Mouse (Mus musculus) c-Kit-positive CD71-positive TER-119-negative erythroid progenitor cells, embryonic 14.5 days (primary cell): ENCODE results near the gene Mettl14.

Experiments
- DNase-seq: peaks from one replicate; pipeline ENCODE4 v3.0.0-alpha.2; 2013; ENCODE audit warnings: low read depth

The Mettl14 gene

DNA sequence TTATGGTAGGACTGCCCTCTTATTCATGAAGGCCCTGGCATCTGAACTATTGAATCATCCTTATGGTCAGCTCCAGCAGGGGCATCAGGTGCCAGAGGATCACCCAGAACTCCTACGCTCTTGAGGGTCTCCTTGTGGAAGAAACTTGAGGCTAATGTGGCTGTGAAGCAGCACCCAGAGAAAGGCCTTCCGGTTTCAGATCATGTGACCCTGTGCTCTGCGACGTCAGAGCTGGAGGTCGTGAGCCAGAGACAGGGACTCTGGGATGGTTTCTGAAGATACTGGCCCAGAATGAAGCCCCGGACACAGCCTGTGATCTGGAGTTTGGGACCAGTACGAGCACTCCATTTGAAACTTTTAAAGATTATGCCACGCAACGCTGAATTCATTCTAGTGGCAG, 65.6 kb downstream of the Mettl14 start:
- no peak for DNase-seq
